Mouse (Mus musculus) lung, postnatal 0 days (tissue): ENCODE data around the gene Nudt4.

ENCODE experiments used
- CTCF ChIP-seq: IDR thresholded peaks from 2 replicates; pipeline ENCODE4 v1.5.1; 2016; ENCODE audit warnings: antibody characterized with exemption, mild to moderate bottlenecking
- EP300 ChIP-seq: IDR thresholded peaks from 2 replicates; pipeline ENCODE4 v1.6.1; 2016; ENCODE audit warnings: antibody characterized with exemption, mild to moderate bottlenecking, control low read depth

DNA sequence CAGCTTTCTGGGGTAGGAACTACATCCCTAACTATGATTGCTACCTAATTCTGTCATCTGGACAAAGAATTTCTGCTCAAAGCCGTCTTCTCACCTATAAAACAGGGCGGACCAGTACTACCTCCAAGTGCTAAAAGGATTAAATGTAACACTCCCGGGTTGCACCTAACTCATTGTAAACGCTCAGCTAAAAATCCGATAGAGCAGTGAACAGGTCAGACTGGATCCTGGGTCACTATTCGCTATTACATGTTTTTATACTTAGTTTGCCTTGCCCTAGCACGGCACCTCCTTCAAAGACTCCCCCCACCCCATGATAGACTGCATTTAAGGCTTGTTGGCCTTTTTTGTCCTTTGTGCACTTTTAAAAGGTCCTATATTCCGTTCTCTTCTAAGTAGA is 1.6 kb downstream of the Nudt4 start:
- no peak for TF ChIP-seq CTCF
- no peak for TF ChIP-seq EP300
